Mouse (Mus musculus) monocyte, adult 59 days (primary cell): Measurements from ENCODE around the gene Elk4. TPM values are rescaled to one million over a fixed set of nuclear protein-coding genes. Genes with fewer than 3 reads are reported as not detected.

Experiments
- total RNA-seq, 2 experiments: library from RNA; stranded (reverse); gene quantifications; one replicate each; pipeline ENCODE4 v1.2.4; 2023

Elk4 gene
- total RNA-seq = 100 to 1,000 TPM; 116 to 132 TPM

GRCm38 (mm10) chr1:132007282-132007815 is at the start of gene Elk4:
Gene Elk4, plus strand, starts transcription at chr1:132007607.

DNA sequence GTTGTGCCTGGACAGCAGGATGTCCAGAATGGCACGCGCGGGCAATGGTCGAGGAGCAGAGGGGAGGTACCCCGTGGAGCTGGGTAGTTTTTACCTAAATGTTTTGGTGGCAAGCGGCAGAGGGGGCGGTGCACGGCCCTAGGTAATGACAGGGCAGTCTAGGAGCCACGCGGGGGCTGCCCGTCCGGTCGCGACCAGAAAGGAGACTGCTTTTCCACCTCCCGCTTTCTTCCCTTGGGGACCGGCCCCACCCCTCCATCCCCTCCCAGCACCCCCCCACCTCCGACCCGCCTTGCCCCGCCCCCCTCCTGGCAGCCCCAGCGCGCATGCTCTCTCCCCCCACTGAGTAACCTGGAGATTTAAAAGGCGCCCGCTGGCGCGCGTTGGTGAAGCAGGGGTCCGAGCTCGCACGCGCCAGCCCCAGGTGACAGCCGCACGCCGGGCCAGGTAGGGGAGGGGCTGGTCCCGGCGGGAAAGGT is 44.8 kb upstream of the Elk4 start, which contains the start of gene Slc45a3:
Gene Slc45a3 (plus strand): TSS at position 362 of the 479 bp plus-strand sequence.

DNA sequence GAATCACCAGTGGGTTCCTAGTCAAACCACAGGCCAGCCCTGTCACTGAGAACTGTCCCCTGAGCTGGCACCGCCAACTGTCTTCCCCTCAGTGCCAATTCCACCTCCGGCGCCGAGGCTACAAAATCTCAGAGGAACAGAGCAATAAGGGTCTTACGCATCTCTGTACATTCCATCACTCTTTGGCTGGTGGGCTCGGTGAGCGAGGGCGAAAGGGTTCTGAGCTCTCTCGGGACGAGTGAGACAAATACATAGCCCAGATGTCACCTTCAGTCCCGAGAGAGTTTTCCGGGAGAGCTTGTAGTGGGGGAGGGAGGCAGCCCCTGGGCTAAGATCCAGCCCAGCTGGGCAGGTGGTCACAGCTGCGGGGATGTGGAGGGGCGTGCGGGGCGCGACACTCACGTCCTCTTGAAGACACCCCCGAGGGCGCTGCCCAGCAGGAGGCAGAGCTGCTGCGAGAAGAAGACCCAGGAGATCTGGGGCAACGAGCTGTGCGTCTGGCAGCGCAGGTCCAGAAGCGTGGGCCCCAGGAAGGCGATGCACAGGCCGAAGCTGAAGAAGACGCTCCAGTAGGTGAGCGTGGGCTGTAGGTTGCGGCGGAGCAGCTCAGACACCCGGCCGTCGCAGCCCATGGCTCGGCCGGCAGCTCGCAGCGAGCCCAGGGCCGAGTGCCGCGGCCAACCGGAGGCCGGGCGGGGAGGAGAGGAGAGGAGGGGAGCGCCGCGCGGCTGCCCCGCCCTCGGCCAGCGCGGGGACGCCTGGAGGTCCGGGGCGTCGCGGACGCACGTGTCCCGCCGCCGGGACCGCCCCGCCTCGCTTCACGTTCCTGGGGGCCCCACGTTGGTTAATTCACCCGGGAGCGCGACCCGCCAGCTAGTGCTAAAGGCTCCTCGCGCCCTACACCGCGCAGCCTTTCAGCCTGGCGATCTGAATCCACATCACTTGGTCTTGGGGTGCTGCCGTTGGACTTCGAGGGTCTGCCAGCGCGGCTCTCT is 60.2 kb downstream of the Elk4 start, which contains the start of gene Mfsd4a:
Gene Mfsd4a (minus strand): TSS at position 802 of the 995 bp plus-strand sequence.

Other genes starting within 250 kb of the Elk4 start
- gene Pm20d1, start 210.2 kb upstream of the Elk4 start, total RNA-seq = under 1 TPM in 1 of 2 experiments, not detected in 1; 0.30 TPM
- gene Slc41a1, start 180.1 kb upstream of the Elk4 start, total RNA-seq = 10 to 100 TPM; 22.8 to 23.7 TPM
- gene Rab29, start 140.4 kb upstream of the Elk4 start, total RNA-seq = 10 to 100 TPM; 49.4 to 49.7 TPM
- gene Nucks1, start 97.1 kb upstream of the Elk4 start, total RNA-seq = 10 to 100 TPM; 37.7 to 38.3 TPM
- gene Slc45a3, start 44.6 kb upstream of the Elk4 start, total RNA-seq = 10 to 100 TPM; 50.0 to 65.3 TPM
- gene Mfsd4a, start 60.5 kb downstream of the Elk4 start, total RNA-seq = not detected
- gene Cdk18, start 132.1 kb downstream of the Elk4 start, total RNA-seq = 1 to 10 TPM; 1.4 to 3.2 TPM
- not detected for gene Lemd1, start 183.8 kb downstream of the Elk4 start, total RNA-seq
- gene AC124108.1, start 183.8 kb downstream of the Elk4 start, total RNA-seq = not detected
- not detected for gene Gm10188, start 222.2 kb downstream of the Elk4 start, total RNA-seq